Comparison of ENCODE assay signal across 9 mouse cellular contexts in the genomic region with DNA sequence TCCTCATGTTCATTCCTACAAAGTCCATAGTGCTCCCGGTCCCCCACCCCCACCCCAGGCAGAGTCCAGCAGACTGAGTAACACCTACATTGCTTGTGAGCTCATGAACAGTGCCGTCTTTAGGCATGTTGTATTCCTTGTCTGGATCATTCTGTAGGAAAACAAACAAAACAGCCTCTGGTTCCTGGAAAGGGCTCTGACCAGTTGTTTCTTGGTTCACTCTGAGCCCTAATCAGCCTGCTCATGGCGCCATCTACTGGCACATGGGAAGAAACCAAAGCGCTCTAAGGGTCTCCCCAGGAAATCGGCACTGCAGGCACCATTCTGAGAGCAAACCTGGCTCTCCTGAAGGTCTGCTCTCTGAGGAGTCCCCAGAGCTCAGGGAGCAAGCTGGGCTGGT. TPM values are rescaled to one million over a fixed set of nuclear protein-coding genes. Genes with fewer than 3 reads are reported as not detected.
A peak's percentile ranks its signal among the peaks of the same experiment; 100 is the strongest.
DNase-seq lines count a peak whose midpoint lies in the region; ATAC-seq and TF ChIP-seq lines count a peak whose summit lies in the region.
"Had no signal": no experiment of that assay in that cellular context is flagged by ENCODE, and none has a peak within 500 bp of the region (broad histone marks: within the 10 kb centered on the region; RNA-seq: fewer than 3 reads in every experiment).

No protein-coding gene starts in this region.

- peak; percentile 65 for ATAC-seq in granulocyte monocyte progenitor cell, adult 5-6 weeks (replicated peaks; ENCODE audit: poor library complexity, severe bottlenecking)
- ATAC-seq in neural tube, embryonic 11.5 days (ENCODE audit: insufficient read depth, low FRiP score, low TSS enrichment): no peak
- no peak for ATAC-seq in inflammation-experienced regulatory T-cells, adult 6 months

- H3K27me3 ChIP-seq in MEL (ENCODE audit: control insufficient read depth in 1 of 2, insufficient read depth in 2 of 2, low read length in 2 of 2): no peaks in the 10 kb centered on the region
- H3K27me3 ChIP-seq in limb, embryonic 10.5 days (ENCODE audit: low read depth, poor library complexity, severe bottlenecking): no peaks in the 10 kb centered on the region
- H3K27me3 ChIP-seq in neural tube, embryonic 11.5 days (ENCODE audit: control insufficient read depth, insufficient read depth, low read length): no peaks in the 10 kb centered on the region

- TF ChIP-seq EP300 in MEL (IDR thresholded peaks at IDR 0.05; ENCODE audit: low read depth in 1 of 2, low read length in 2 of 2): no peak

- peaks cover 0 to 2% of the 10 kb centered on the region in 2 experiments; a peak in 1 of 4 replicates for H3K36me3 ChIP-seq in MEL (ENCODE audit: control insufficient read depth in 1 of 2, insufficient read depth in 2 of 2, low read length in 2 of 2)
- H3K36me3 ChIP-seq in limb, embryonic 10.5 days: peaks cover 98% of the 10 kb centered on the region
- 0 out of 2 replicates have a peak, but pooled peaks cover 3% of the 10 kb centered on the region for H3K36me3 ChIP-seq in neural tube, embryonic 11.5 days (ENCODE audit: control insufficient read depth, insufficient read depth, low read length)

- H3K4me2 ChIP-seq in neural tube, embryonic 11.5 days (ENCODE audit: low read depth): no peak overlapping the region

- H3K4me3 ChIP-seq in left cerebral cortex, adult 2 months: no peak overlapping the region
- no peak overlapping the region for H3K4me3 ChIP-seq in MEL (ENCODE audit: control insufficient read depth in 1 of 2, insufficient read depth in 1 of 2, low read depth in 2 of 2, low read length in 2 of 2)
- H3K4me3 ChIP-seq in bone marrow, adult 2 months (replicated peaks; ENCODE audit: control insufficient read depth, low read depth, low read length): no peak overlapping the region
- no peak overlapping the region for H3K4me3 ChIP-seq in limb, embryonic 10.5 days
- H3K4me3 ChIP-seq in neural tube, embryonic 11.5 days (ENCODE audit: low read depth, low read length): no peak overlapping the region

- intact Hi-C loops in left cerebral cortex, adult 2 months (cut with DNase I): loop anchor here (1.0 kb wide), 1 partner anchor 68 kb away; no protein-coding TSS in a partner anchor

- no peaks in the 10 kb centered on the region for H3K79me2 ChIP-seq in MEL (ENCODE audit: control insufficient read depth, insufficient read depth, low read length, poor library complexity)

- no peak for DNase-seq in left cerebral cortex, adult 2 months (ENCODE audit: extremely low spot score in 1 of 2, low spot score in 2 of 2)
- DNase-seq in left cerebral cortex, adult 8-10 months (ENCODE audit: low spot score in 2 of 2): no peak
- DNase-seq in MEL (ENCODE audit: low read depth, low spot score): peak; percentile 78
- DNase-seq in limb, embryonic 10.5 days (ENCODE audit: low spot score): peak; percentile 77
- peak; percentile 79 for DNase-seq in neural tube, embryonic 11.5 days (ENCODE audit: low spot score)

- no peak overlapping the region for H3K9ac ChIP-seq in MEL (ENCODE audit: control insufficient read depth, low read depth, low read length, poor library complexity, severe bottlenecking)
- H3K9ac ChIP-seq in neural tube, embryonic 11.5 days (ENCODE audit: low read length): no peak overlapping the region

- peak; percentile 86 for TF ChIP-seq RAD21 in MEL (IDR thresholded peaks at IDR 0.05; ENCODE audit: low read depth, low read length)

- no peak for TF ChIP-seq POLR2A in MEL (IDR thresholded peaks at IDR 0.05; ENCODE audit: control insufficient read depth in 1 of 2, insufficient read depth in 1 of 2, low read depth in 1 of 2, low read length in 2 of 2, poor library complexity in 1 of 2)
- no peak for TF ChIP-seq POLR2A in bone marrow, adult 2 months (IDR thresholded peaks at IDR 0.05; ENCODE audit: borderline replicate concordance, control insufficient read depth, low read depth, low read length)

- H3K9me3 ChIP-seq in MEL (replicated peaks; ENCODE audit: insufficient read depth, low read length): no peaks in the 10 kb centered on the region
- H3K9me3 ChIP-seq in limb, embryonic 10.5 days (replicated peaks): no peaks in the 10 kb centered on the region
- H3K9me3 ChIP-seq in neural tube, embryonic 11.5 days (ENCODE audit: control insufficient read depth, low read length): no peaks in the 10 kb centered on the region

- no peak overlapping the region for H3K27ac ChIP-seq in left cerebral cortex, adult 2 months
- no peak overlapping the region for H3K27ac ChIP-seq in MEL (ENCODE audit: control insufficient read depth, low read depth, low read length)
- no peak overlapping the region for H3K27ac ChIP-seq in bone marrow, adult 2 months (ENCODE audit: control insufficient read depth, insufficient read depth, low read depth, low read length, poor library complexity)
- peak overlapping the region; percentile 37 for H3K27ac ChIP-seq in limb, embryonic 10.5 days
- no peak overlapping the region for H3K27ac ChIP-seq in neural tube, embryonic 11.5 days (ENCODE audit: low read depth, low read length)

- WGBS in bone marrow, adult 2 months: 47% methylated on average over 5 of the region's 5 CpGs
- 25% methylated on average over 5 of the region's 5 CpGs for WGBS in limb, embryonic 10.5 days
- WGBS in neural tube, embryonic 11.5 days: 37% methylated on average over 5 of the region's 5 CpGs

- TF ChIP-seq CTCF in left cerebral cortex, adult 2 months (IDR thresholded peaks at IDR 0.05): peak; percentile 72
- TF ChIP-seq CTCF in MEL (IDR thresholded peaks at IDR 0.05 in 2 of 3, conservative IDR thresholded peaks at IDR 0.05 in 1 of 3; ENCODE audit: control insufficient read depth in 1 of 3, insufficient read depth in 1 of 3, low read depth in 2 of 3, low read length in 3 of 3, poor library complexity in 1 of 3, severe bottlenecking in 1 of 3): peak; percentile 90 to 96 (median 92)
- TF ChIP-seq CTCF in bone marrow, adult 2 months (IDR thresholded peaks at IDR 0.05; ENCODE audit: control insufficient read depth, insufficient read depth, low read length): peak; percentile 70

- no peaks in the 10 kb centered on the region for H3K4me1 ChIP-seq in MEL (ENCODE audit: control insufficient read depth in 1 of 2, insufficient read depth in 2 of 2, low read length in 2 of 2)
- no peaks in the 10 kb centered on the region for H3K4me1 ChIP-seq in bone marrow, adult 2 months (ENCODE audit: control insufficient read depth, insufficient read depth, low read length)
- peaks cover 8% of the 10 kb centered on the region; the same call in 1 of the 2 replicates for H3K4me1 ChIP-seq in limb, embryonic 10.5 days
- H3K4me1 ChIP-seq in neural tube, embryonic 11.5 days (ENCODE audit: control insufficient read depth, insufficient read depth, low read length): no peaks in the 10 kb centered on the region

RNA-seq across cellular contexts. Expression of a gene that starts 12.7 kb away (rescaled TPM):
- total RNA-seq in left cerebral cortex, adult 2 months (2021): 10 to 100 TPM; 89.8 to 98.5 TPM
- 100 to 1,000 TPM in 3 of 4 experiments, 10 to 100 TPM in 1; 99.6 to 115 (median 106) TPM for total RNA-seq in left cerebral cortex, adult 8-10 months (2022)
- 41.0 and 49.0 TPM in 2 replicates for total RNA-seq in MEL (2012; rRNA removed)
- polyA plus RNA-seq in MEL (2012; ENCODE audit: insufficient read depth in 1 of 2, insufficient read length in 2 of 2, low read depth in 1 of 2, low replicate concordance in 2 of 2, missing spikeins in 1 of 2): 100 to 1,000 TPM in 1 of 2 experiments, 10 to 100 TPM in 1; 45.4 to 526 TPM
- polyA plus RNA-seq in bone marrow, adult 2 months (2011; ENCODE audit: insufficient read depth, insufficient read length, low replicate concordance, missing spikeins): 39.1 and 47.2 TPM in 2 replicates
- 23.0 and 45.3 TPM in 2 replicates for total RNA-seq in granulocyte monocyte progenitor cell, adult 5-6 weeks (2014; fragmentation: Nextera tagmentation)
- 30.1 and 36.6 TPM in 2 replicates for total RNA-seq in granulocyte monocyte progenitor cell, adult 5-6 weeks (2017)
- polyA plus RNA-seq in limb, embryonic 10.5 days (2016; fragmentation: Nextera tagmentation; extraction: Ambion mirVana): 55.1 and 64.8 TPM in 2 replicates
- 74.3 and 75.5 TPM in 2 replicates for polyA plus RNA-seq in neural tube, embryonic 11.5 days (2014; fragmentation: Nextera tagmentation; extraction: Ambion mirVana)
- 10 to 100 TPM; 70.3 to 96.0 (median 70.6) TPM for polyA plus RNA-seq in inflammation-experienced regulatory T-cells, adult 6 months (2017; shearing (Covaris generic))

RNA-seq across cellular contexts. Expression of a gene that starts 13.6 kb away (rescaled TPM):
- not detected for total RNA-seq in left cerebral cortex, adult 2 months (2021)
- not detected for total RNA-seq in left cerebral cortex, adult 8-10 months (2022)
- total RNA-seq in MEL (2012; rRNA removed): 0.20 and 0.35 TPM in 2 replicates
- polyA plus RNA-seq in MEL (2012; ENCODE audit: insufficient read depth in 1 of 2, insufficient read length in 2 of 2, low read depth in 1 of 2, low replicate concordance in 2 of 2, missing spikeins in 1 of 2): 1 to 10 TPM in 1 of 2 experiments, not detected in 1; 1.2 TPM
- polyA plus RNA-seq in bone marrow, adult 2 months (2011; ENCODE audit: insufficient read depth, insufficient read length, low replicate concordance, missing spikeins): not detected in 2 replicates
- total RNA-seq in granulocyte monocyte progenitor cell, adult 5-6 weeks (2014; fragmentation: Nextera tagmentation): not detected in 2 replicates
- total RNA-seq in granulocyte monocyte progenitor cell, adult 5-6 weeks (2017): 0.09 TPM in 1 of 2 replicates, not detected in the other
- 0.11 TPM in 1 of 2 replicates, not detected in the other for polyA plus RNA-seq in limb, embryonic 10.5 days (2016; fragmentation: Nextera tagmentation; extraction: Ambion mirVana)
- polyA plus RNA-seq in neural tube, embryonic 11.5 days (2014; fragmentation: Nextera tagmentation; extraction: Ambion mirVana): 0.49 and 0.70 TPM in 2 replicates
- not detected for polyA plus RNA-seq in inflammation-experienced regulatory T-cells, adult 6 months (2017; shearing (Covaris generic))
- polyA plus RNA-seq: heart, embryonic 14.5 days had no signal

RNA-seq across cellular contexts. Expression of a gene that starts 20.3 kb away (rescaled TPM):
- total RNA-seq in left cerebral cortex, adult 2 months (2021): 10 to 100 TPM; 70.5 to 75.4 TPM
- 10 to 100 TPM; 66.5 to 72.8 (median 70.5) TPM for total RNA-seq in left cerebral cortex, adult 8-10 months (2022)
- 163 and 180 TPM in 2 replicates for total RNA-seq in MEL (2012; rRNA removed)
- polyA plus RNA-seq in MEL (2012; ENCODE audit: insufficient read depth in 1 of 2, insufficient read length in 2 of 2, low read depth in 1 of 2, low replicate concordance in 2 of 2, missing spikeins in 1 of 2): 100 to 1,000 TPM; 146 to 228 TPM
- 23.8 and 44.5 TPM in 2 replicates for polyA plus RNA-seq in bone marrow, adult 2 months (2011; ENCODE audit: insufficient read depth, insufficient read length, low replicate concordance, missing spikeins)
- total RNA-seq in granulocyte monocyte progenitor cell, adult 5-6 weeks (2014; fragmentation: Nextera tagmentation): 104 and 123 TPM in 2 replicates
- 75.2 and 75.7 TPM in 2 replicates for total RNA-seq in granulocyte monocyte progenitor cell, adult 5-6 weeks (2017)
- polyA plus RNA-seq in limb, embryonic 10.5 days (2016; fragmentation: Nextera tagmentation; extraction: Ambion mirVana): 121 and 123 TPM in 2 replicates
- polyA plus RNA-seq in neural tube, embryonic 11.5 days (2014; fragmentation: Nextera tagmentation; extraction: Ambion mirVana): 83.5 and 87.4 TPM in 2 replicates
- polyA plus RNA-seq in inflammation-experienced regulatory T-cells, adult 6 months (2017; shearing (Covaris generic)): 10 to 100 TPM; 40.4 to 44.2 (median 42.3) TPM

RNA-seq across cellular contexts. Expression of a gene that starts 40.9 kb away (rescaled TPM):
- 1 to 10 TPM; 4.2 to 4.4 TPM for total RNA-seq in left cerebral cortex, adult 2 months (2021)
- total RNA-seq in left cerebral cortex, adult 8-10 months (2022): 1 to 10 TPM; 4.4 to 8.6 (median 4.7) TPM
- total RNA-seq in MEL (2012; rRNA removed): 0.08 TPM in 1 of 2 replicates, not detected in the other
- under 1 TPM in 1 of 2 experiments, not detected in 1; 0.07 TPM for polyA plus RNA-seq in MEL (2012; ENCODE audit: insufficient read depth in 1 of 2, insufficient read length in 2 of 2, low read depth in 1 of 2, low replicate concordance in 2 of 2, missing spikeins in 1 of 2)
- polyA plus RNA-seq in bone marrow, adult 2 months (2011; ENCODE audit: insufficient read depth, insufficient read length, low replicate concordance, missing spikeins): not detected in 2 replicates
- not detected in 2 replicates for total RNA-seq in granulocyte monocyte progenitor cell, adult 5-6 weeks (2014; fragmentation: Nextera tagmentation)
- total RNA-seq in granulocyte monocyte progenitor cell, adult 5-6 weeks (2017): not detected in 2 replicates
- 0.68 and 1.5 TPM in 2 replicates for polyA plus RNA-seq in limb, embryonic 10.5 days (2016; fragmentation: Nextera tagmentation; extraction: Ambion mirVana)
- 2.5 and 3.1 TPM in 2 replicates for polyA plus RNA-seq in neural tube, embryonic 11.5 days (2014; fragmentation: Nextera tagmentation; extraction: Ambion mirVana)
- not detected for polyA plus RNA-seq in inflammation-experienced regulatory T-cells, adult 6 months (2017; shearing (Covaris generic))

RNA-seq across cellular contexts. Expression of a gene that starts 56.4 kb away (rescaled TPM):
- 1 to 10 TPM; 1.4 to 1.5 TPM for total RNA-seq in left cerebral cortex, adult 2 months (2021)
- 1 to 10 TPM; 2.1 to 2.8 (median 2.5) TPM for total RNA-seq in left cerebral cortex, adult 8-10 months (2022)
- 0.26 and 0.39 TPM in 2 replicates for total RNA-seq in MEL (2012; rRNA removed)
- under 1 TPM in 1 of 2 experiments, not detected in 1; 0.78 TPM for polyA plus RNA-seq in MEL (2012; ENCODE audit: insufficient read depth in 1 of 2, insufficient read length in 2 of 2, low read depth in 1 of 2, low replicate concordance in 2 of 2, missing spikeins in 1 of 2)
- polyA plus RNA-seq in bone marrow, adult 2 months (2011; ENCODE audit: insufficient read depth, insufficient read length, low replicate concordance, missing spikeins): 0.30 TPM in 1 of 2 replicates, not detected in the other
- 0.13 and 0.58 TPM in 2 replicates for total RNA-seq in granulocyte monocyte progenitor cell, adult 5-6 weeks (2014; fragmentation: Nextera tagmentation)
- 1.5 and 1.7 TPM in 2 replicates for total RNA-seq in granulocyte monocyte progenitor cell, adult 5-6 weeks (2017)
- polyA plus RNA-seq in limb, embryonic 10.5 days (2016; fragmentation: Nextera tagmentation; extraction: Ambion mirVana): 1.4 and 1.7 TPM in 2 replicates
- polyA plus RNA-seq in neural tube, embryonic 11.5 days (2014; fragmentation: Nextera tagmentation; extraction: Ambion mirVana): 0.90 and 0.93 TPM in 2 replicates
- not detected for polyA plus RNA-seq in inflammation-experienced regulatory T-cells, adult 6 months (2017; shearing (Covaris generic))

Comparison
In these comparisons a context has a peak if more than half of its experiments do, and no peak if none do; other contexts are left out.
1. DNase-seq: peak in MEL (single experiment), limb, embryonic 10.5 days (single experiment) and neural tube, embryonic 11.5 days (single experiment); none in left cerebral cortex, adult 2 months (0 of 2) and left cerebral cortex, adult 8-10 months (0 of 2).
2. Peak in every context shown above with its lines, with median percentiles within 50 percentile points of each other: CTCF ChIP-seq.